Mouse (Mus musculus) gastrocnemius, adult 8-10 months (tissue): ENCODE data around the gene Wdr95. TPM values are rescaled to one million over a fixed set of nuclear protein-coding genes. Genes with fewer than 3 reads are reported as not detected.
"Not testable (repeated sequence)": the region's sequence is repeated elsewhere in the genome, so short reads cannot be mapped to it uniquely, and the experiment has no call there.

ENCODE experiments used
- DNase-seq, 2 experiments: peaks; one replicate each; pipeline ENCODE4 v3.0.0; 2022; ENCODE audit warnings: low spot score in 2 of 2
- total RNA-seq, 4 experiments: library from RNA; stranded (reverse); gene quantifications; 2 replicates each; pipeline ENCODE4 v1.2.4; 2022

Wdr95 gene
- total RNA-seq, 4 experiments from 2014 or later: not detected

GRCm38 (mm10) chr5:149514890-149515289, 13.6 kb upstream of the Wdr95 start:
- DNase-seq: no peak

- no peak for DNase-seq
Measured at GRCm38 (mm10) chr5:149517116-149517515, 11.4 kb upstream of the Wdr95 start.

- no peak for DNase-seq
Measured at GRCm38 (mm10) chr5:149520806-149521205, 7.7 kb upstream of the Wdr95 start.

GRCm38 (mm10) chr5:149523856-149524241, 4.6 kb upstream of the Wdr95 start:
- DNase-seq: no peak

- DNase-seq: peak; percentile 72 to 79
Measured at GRCm38 (mm10) chr5:149524242-149524858, 4.1 kb upstream of the Wdr95 start.

- no peak for DNase-seq
Measured at GRCm38 (mm10) chr5:149525055-149525785, 3.3 kb upstream of the Wdr95 start.

- peak in 1 of 2 experiments; percentile 13 for DNase-seq
Measured at GRCm38 (mm10) chr5:149526467-149526951, 2.0 kb upstream of the Wdr95 start.

GRCm38 (mm10) chr5:149527292-149527691, 1.2 kb upstream of the Wdr95 start:
- not testable (repeated sequence) for DNase-seq

- no peak for DNase-seq
Measured at GRCm38 (mm10) chr5:149533847-149534246, 5.4 kb downstream of the Wdr95 start.

GRCm38 (mm10) chr5:149536005-149536404, 7.5 kb downstream of the Wdr95 start:
- no peak for DNase-seq

GRCm38 (mm10) chr5:149537796-149538511, 9.5 kb downstream of the Wdr95 start:
- no peak for DNase-seq

GRCm38 (mm10) chr5:149538531-149538930, 10.1 kb downstream of the Wdr95 start:
- DNase-seq: no peak

GRCm38 (mm10) chr5:149539051-149539450, 10.6 kb downstream of the Wdr95 start:
- DNase-seq: no peak

- no peak for DNase-seq
Measured at GRCm38 (mm10) chr5:149551179-149551578, 22.7 kb downstream of the Wdr95 start.

GRCm38 (mm10) chr5:149552742-149553141, 24.3 kb downstream of the Wdr95 start:
- DNase-seq: no peak

- DNase-seq: no peak
Measured at GRCm38 (mm10) chr5:149553373-149553772, 24.9 kb downstream of the Wdr95 start.

- DNase-seq: no peak
Measured at GRCm38 (mm10) chr5:149554397-149554796, 25.9 kb downstream of the Wdr95 start.

- DNase-seq: no peak
Measured at GRCm38 (mm10) chr5:149560903-149561588, 32.6 kb downstream of the Wdr95 start.

- no peak for DNase-seq
Measured at GRCm38 (mm10) chr5:149566026-149566425, 37.5 kb downstream of the Wdr95 start.

- DNase-seq: peak; percentile 31 to 50
Measured at GRCm38 (mm10) chr5:149566957-149567356, 38.5 kb downstream of the Wdr95 start.

GRCm38 (mm10) chr5:149568993-149569392, 40.5 kb downstream of the Wdr95 start:
- no peak for DNase-seq

GRCm38 (mm10) chr5:149576977-149577376, 48.5 kb downstream of the Wdr95 start:
- no peak for DNase-seq
